Mouse (Mus musculus) CD8-positive naive resting alpha-beta T cell, adult 2 months (primary cell): ENCODE data around the gene Wdr61.
A peak's percentile ranks its signal among the peaks of the same experiment; 100 is the strongest.

ENCODE experiments used
- DNase-seq, 2 experiments: peaks; one replicate each; pipeline ENCODE4 v3.0.0; 2022; ENCODE audit warnings: low read depth in 2 of 2, low spot score in 2 of 2

The Wdr61 gene

GRCm38 (mm10) chr9:54733921-54734638, at the start of gene Wdr61:
TSS of gene Wdr61 (minus strand) at chr9:54734519.
- DNase-seq: peak; percentile 97 to 98

DNA sequence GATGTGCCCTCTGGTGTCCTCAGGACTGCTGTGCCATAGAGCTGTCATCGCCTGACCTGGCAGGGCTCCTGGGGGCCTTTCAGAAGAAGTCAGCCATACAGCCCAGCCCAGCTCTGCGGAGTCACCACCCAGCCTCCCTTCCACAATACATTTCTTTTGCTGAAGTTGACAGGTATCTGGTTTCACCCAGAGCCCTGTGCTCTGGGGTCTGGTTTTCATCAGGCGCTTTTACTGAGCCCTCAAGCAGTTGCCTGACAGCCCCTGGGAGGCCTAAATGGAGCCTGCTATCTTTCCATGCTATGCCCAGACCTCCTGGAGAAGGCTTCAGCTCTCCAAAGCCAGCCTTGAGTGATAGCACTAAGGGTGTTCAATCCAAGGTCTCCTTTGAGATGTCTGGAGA, 49.7 kb upstream of the Wdr61 start:
- DNase-seq: no peak

- DNase-seq: no peak
Measured at GRCm38 (mm10) chr9:54782504-54782903, 48.2 kb upstream of the Wdr61 start.

DNA sequence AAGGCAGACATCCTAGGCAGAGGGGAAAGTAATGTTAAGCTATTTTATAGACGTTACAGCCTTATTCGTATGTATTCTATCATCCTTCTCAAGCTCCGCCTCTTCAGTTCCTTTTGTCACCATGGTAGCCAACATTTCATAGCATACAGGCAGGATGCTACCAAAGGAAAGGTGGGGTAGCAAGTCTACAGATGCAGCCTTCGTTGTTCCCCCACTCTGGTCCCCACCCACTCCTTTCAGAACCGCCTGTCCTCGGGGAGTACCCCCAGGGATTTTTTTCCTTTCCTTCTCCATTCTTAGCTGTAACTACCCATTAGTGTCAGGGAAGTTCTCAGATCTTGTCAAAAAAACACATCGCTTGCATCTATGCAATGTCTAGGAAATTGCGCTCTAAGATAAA, 45.0 kb upstream of the Wdr61 start:
- DNase-seq: no peak

DNA sequence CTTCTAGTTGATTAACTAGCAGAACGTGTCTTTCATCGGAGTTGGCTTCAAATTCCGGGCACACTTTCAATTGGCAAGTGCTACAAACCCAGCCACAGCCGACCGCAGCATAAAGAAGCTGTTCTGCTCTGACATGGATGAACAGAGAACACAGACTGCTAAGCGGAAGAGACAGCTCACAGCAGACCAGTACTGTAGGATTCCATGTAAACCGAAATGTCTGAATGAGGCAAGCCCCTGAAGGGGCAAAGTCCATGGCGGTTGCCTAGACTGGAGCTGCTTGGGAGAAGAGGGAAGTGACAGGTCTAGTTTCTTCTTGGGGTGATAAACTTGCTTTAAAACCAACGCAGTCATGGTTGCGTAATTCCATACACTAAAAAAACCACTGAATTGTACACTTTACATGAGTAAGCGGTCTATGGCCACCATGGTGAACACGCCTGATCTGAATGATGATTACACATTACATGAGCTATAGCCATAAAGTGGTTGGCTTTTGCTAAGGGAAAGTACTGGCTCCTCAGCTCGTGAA, 42.2 kb upstream of the Wdr61 start:
- no peak for DNase-seq

- no peak for DNase-seq
Measured at GRCm38 (mm10) chr9:54770140-54770780, 35.9 kb upstream of the Wdr61 start.

DNA sequence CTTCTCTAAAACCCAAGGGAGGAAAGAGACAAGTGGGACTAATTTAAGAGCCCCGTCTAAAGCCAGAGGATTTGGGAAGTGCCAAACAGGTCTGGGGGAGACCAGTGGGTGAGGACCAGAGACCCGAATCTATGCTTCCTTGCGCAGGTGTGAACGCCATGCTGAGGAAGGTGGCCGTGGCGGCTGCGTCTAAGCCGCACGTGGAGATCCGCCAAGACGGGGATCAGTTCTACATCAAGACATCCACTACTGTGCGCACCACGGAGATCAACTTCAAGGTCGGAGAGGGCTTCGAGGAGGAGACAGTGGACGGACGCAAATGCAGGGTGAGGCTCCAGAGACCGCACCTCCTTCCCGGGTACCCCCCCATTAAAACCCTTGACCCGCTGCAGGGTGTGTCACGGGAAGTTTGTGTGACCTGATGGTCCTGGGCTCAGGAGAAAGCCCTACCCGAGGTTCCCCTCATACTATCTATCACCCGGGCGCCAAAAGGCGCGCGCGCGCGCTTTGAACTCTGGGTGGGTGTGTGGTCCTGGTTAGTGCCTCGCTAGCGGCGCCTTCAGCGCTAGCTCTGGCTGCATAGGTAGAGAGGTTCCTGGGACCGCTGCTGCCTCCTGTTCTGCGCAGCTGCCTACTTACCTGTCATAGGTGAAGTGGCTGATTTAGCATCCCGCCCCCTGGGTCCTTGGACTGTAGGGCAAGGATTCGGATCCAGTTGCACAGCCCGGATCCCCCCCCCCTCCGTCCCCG, 31.2 kb upstream of the Wdr61 start:
- DNase-seq: no peak

DNA sequence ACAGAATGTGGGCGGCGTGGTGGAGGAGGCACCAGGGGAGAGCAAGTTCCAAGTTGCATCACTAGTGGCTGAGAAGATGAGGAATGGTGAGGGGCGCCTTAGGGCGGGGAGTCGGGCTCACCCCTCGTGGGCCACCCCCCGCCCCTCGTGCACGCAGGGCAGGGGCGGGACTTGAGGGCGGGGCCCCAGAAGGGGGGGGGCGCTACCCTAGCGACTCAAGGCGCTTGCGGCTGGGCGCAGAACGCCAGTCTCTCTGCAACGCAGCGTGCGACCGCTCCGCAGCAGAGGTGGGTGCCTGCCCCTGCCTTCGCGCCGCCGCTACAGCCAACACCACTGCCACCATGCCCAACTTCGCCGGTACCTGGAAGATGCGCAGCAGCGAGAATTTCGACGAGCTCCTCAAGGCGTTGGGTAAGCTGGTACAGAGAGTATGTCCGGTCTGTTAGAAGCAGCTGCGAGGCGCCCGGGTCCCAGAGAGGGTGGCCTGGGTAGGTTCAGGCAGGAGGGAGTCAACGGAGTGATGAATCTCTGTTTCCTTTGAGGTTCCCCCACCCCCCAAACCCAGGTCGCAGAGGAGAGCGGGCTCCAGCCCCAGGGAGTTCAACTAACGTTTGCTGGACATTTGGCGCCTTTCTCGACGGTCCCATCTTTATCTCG, 30.4 kb upstream of the Wdr61 start, which contains the start of gene Crabp1:
Gene Crabp1 (plus strand): TSS at position 188 of the 657 bp plus-strand sequence.
- DNase-seq: no peak

GRCm38 (mm10) chr9:54764091-54764490, 29.8 kb upstream of the Wdr61 start:
- no peak for DNase-seq

DNA sequence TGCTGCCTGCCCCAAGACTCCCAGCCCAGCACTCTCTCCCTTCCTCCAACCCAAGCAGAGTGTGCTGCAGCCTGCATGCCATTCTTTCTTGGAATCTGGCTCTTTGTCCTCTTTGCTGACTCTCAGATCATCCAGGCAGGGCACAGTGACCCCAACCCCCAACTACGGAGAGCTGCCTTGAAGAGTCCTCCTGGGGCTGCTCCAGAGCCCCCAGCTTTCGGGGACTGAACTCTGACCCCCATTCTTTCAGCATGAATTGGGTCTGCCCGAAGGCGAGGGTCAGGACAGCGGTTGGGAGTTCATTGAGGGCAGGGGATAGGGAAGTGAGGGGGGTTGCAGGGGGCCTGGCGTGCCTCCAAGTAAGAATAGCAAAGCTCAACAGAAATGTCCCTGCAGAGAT, 25.3 kb upstream of the Wdr61 start:
- DNase-seq: no peak

GRCm38 (mm10) chr9:54752944-54753295, 18.6 kb upstream of the Wdr61 start:
- DNase-seq: no peak

- DNase-seq: no peak
Measured at GRCm38 (mm10) chr9:54752201-54752943, 18.1 kb upstream of the Wdr61 start.

- no peak for DNase-seq
Measured at GRCm38 (mm10) chr9:54751684-54752083, 17.4 kb upstream of the Wdr61 start.

DNA sequence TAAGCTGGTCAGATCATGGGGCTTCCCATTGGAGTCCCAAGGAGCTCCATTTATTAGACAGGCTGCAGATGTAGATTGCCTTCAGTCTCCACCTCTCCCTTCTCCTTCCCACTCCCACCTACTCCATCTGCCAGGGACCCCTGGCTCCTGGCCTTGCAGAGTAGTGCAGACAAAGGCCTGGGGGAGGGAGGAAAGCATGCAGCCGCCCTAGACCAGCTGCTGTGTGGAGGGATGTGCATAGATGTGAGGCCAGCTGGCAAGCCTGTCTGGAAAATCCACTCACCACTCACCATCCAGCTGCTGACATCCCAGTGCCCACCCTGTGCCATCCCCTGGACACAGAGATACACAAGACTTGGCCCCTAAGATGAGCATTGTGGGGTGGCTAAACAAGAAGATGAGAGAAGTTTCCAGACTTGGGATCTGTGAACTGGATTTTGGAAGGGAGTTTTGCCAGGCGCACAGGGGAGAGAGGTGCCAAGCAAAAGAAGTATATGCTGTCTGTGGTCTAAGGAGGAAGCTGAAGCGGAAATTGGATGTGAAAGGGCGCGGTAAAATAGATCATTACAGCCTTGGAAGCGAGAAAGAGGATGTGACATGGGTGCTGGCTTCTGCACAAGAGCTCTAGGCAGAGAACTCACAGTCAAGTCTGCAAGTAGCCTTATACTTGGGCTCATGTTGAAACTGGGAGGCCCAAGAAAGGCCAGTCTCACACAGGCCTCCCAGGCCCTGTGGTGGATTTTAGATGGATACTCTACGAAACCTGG, 16.1 kb upstream of the Wdr61 start:
- no peak for DNase-seq

DNA sequence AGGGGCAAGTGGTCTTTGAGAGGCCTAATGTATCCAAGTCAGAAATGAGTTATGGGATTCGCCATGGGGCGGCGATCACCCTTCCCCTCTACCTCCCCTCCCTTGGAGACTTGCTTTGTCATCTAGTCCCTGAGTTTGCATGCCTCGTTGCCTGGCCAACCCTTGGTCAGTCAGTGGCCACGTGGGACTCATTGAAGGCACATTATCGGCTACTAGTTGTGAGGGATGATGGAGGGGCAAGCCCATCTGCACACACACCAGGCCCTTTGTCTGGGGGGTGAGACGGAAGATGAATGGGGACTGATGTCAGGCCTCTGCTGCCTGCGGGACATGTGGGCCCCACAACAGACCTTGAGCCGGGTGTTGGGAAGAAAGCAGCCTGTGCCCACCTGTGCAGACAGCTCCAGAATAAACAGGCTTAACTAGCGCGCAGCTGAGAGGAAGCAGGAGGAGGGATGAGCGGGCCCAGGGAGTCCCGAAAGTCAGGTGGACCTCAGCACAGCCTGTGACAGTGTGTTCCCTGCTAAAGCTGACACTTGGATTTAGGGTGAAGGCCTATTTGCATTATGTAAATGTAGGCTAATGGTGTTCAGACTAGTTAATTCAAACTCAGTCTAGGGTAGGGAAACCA, 11.5 kb upstream of the Wdr61 start:
- no peak for DNase-seq

- no peak for DNase-seq
Measured at GRCm38 (mm10) chr9:54743891-54744290, 9.6 kb upstream of the Wdr61 start.

DNA sequence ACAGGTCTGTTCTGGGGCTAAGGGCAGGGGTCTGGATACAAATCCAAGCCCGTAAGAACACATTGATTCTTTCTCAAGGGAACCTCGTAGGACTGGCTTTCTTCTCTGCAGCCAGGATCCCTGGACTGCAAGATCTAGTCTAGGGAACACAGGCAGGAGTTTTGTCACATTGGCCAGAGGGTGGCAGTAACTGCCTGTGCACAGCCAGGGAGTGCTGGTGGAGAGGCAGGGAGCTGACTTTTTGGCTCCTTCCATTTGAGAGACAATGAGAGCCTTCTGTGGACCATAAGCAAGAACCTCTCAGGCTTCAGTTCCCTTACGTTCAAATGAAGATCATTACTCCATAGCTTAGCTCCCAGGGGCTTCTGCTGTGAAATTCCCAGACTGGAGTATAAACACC, 4.1 kb upstream of the Wdr61 start:
- no peak for DNase-seq

GRCm38 (mm10) chr9:54736284-54736701, 2.0 kb upstream of the Wdr61 start:
- DNase-seq: peak; percentile 37 to 57

DNA sequence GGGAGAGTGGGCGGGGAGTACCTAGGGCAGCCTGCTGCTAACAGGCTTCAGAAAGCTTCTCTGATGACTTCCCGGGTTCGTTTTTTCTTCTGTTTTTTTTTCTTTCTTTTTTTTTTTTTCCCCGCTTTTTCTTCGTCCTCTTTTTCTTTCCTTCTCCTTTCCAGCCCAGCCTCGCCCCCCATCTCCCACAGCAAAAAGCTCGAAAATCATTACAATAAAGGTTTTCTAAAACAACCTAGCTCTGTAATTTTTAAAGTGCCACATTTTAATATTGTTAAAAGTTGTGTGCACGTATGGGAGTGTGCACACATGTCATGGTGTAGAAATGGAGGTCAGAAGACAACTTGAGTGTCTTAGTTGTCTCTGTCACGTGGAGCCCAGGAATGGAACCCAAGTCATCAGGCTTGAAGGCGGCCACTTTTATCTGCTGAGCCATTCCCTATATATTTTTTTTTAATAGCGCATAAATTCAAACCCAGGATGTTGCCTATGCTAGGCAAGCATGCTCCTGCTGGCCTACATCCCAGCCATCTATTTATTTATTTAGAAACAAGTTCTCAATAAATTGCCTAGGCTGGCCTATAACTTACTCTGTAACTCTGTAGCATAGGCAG, 427 bp upstream of the Wdr61 start:
- no peak for DNase-seq
